Mouse (Mus musculus): ENCODE measurements around the gene Ascl2.

The Ascl2 gene

DNA sequence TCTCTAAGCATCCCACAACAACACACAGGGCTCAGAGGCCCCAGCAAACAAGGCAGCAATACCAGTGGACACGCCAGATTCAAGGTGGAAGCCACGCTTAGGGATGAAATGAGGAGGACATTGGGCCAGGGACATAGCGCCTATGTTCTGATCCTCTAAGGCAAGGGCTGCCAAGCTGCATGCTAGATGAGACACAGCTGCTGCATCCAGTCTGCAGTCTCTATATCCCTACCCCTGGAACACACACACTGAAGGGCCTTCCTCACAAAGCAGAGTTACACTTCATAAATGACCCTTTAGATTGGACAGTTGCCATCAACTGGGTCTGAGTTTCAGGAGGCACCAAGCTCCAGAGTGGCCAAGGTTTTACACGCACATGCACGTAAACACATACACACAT, 51.4 kb downstream of the Ascl2 start:
- in situ Hi-C loops (cut with MboI, MseI): no loop called here
